Mouse (Mus musculus) ES-E14 (cell line): Measurements from ENCODE around the gene Tsks. TPM values are rescaled to one million over a fixed set of nuclear protein-coding genes. Genes with fewer than 3 reads are reported as not detected.
A peak's percentile ranks its signal among the peaks of the same experiment; 100 is the strongest.

Experiments used
- DNase-seq: peaks from one replicate; pipeline ENCODE4 v3.0.0-alpha.2; 2013; ENCODE audit warnings: low read depth, low spot score
- H3K27ac ChIP-seq: 2 replicates; pipeline ENCODE4 v1.5.1; 2012; ENCODE audit warnings: low read depth, mild to moderate bottlenecking, low read length, moderate library complexity, mixed read lengths; ENCODE audit not compliant: poor library complexity, insufficient read depth, severe bottlenecking
- H3K36me3 ChIP-seq: 2 replicates; pipeline ENCODE4 v1.6.1; 2012; ENCODE audit warnings: mild to moderate bottlenecking, low read length, moderate library complexity, mixed read lengths; ENCODE audit not compliant: control insufficient read depth, poor library complexity, insufficient read depth, severe bottlenecking
- H3K4me1 ChIP-seq, 2 experiments: fragments of 150-350 bp in 1 of 2; sonication (generic) in 1 of 2; 2 replicates each; pipeline ENCODE4 v1.6.1; 2012; ENCODE audit warnings: low read length in 2 of 2, mild to moderate bottlenecking in 1 of 2, mixed read lengths in 1 of 2; ENCODE audit not compliant: control insufficient read depth in 2 of 2, insufficient read depth in 2 of 2, poor library complexity in 1 of 2
- H3K4me3 ChIP-seq, 2 experiments: fragments of 150-350 bp in 1 of 2; sonication (generic) in 1 of 2; 2 replicates each; pipeline ENCODE4 v1.5.1; 2012; ENCODE audit warnings: low read length in 2 of 2, low read depth in 1 of 2, mild to moderate bottlenecking in 1 of 2, mixed read lengths in 1 of 2; ENCODE audit not compliant: insufficient read depth in 1 of 2, poor library complexity in 1 of 2, severe bottlenecking in 1 of 2
- H3K9ac ChIP-seq: 2 replicates; pipeline ENCODE4 v1.6.1; 2012; ENCODE audit warnings: low read depth, mild to moderate bottlenecking, low read length, mixed read lengths; ENCODE audit not compliant: poor library complexity, insufficient read depth, severe bottlenecking
- H3K9me3 ChIP-seq: fragments of 150-350 bp; sonication (generic); 2 replicates; pipeline ENCODE4 v1.6.1; 2012; ENCODE audit warnings: low read depth, mild to moderate bottlenecking, low read length; ENCODE audit not compliant: control insufficient read depth, insufficient read depth
- CHD2 ChIP-seq: IDR thresholded peaks from 2 replicates; pipeline ENCODE4 v1.6.1; 2014; ENCODE audit warnings: mild to moderate bottlenecking, low read depth, low read length, inconsistent platforms
- HCFC1 ChIP-seq: IDR thresholded peaks from 2 replicates; pipeline ENCODE4 v1.6.1; 2012; ENCODE audit warnings: low read length, inconsistent platforms, borderline replicate concordance; ENCODE audit not compliant: insufficient read depth
- MAFK ChIP-seq: IDR thresholded peaks from 2 replicates; pipeline ENCODE4 v1.6.1; 2014; ENCODE audit warnings: mild to moderate bottlenecking, low read depth, low read length, inconsistent platforms; ENCODE audit not compliant: insufficient read depth
- ZC3H11A ChIP-seq: IDR thresholded peaks from 2 replicates; pipeline ENCODE4 v1.6.1; 2012; ENCODE audit warnings: low read depth, mild to moderate bottlenecking, inconsistent platforms, low read length, borderline replicate concordance
- ZNF384 ChIP-seq: IDR thresholded peaks from 2 replicates; pipeline ENCODE4 v1.6.1; 2012; ENCODE audit warnings: low read depth, low read length, inconsistent platforms
- in situ Hi-C, 2 experiments: fragments of 600-800 bp; cut with MboI; formaldehyde crosslinking; loops; one replicate each; pipeline ENCODE4 v1.15.1; 2025; ENCODE audit warnings: low sequenced_read_pairs in 2 of 2, inconsistent platforms in 1 of 2; ENCODE audit not compliant: unreplicated experiment in 2 of 2
- total RNA-seq: library from RNA; depleted of rRNA; stranded (reverse); fragments of 300-350 nt; gene quantifications from 2 replicates; pipeline ENCODE4 v1.2.3, GENCODE M21; 2012

Gene Tsks
- total RNA-seq, 1 experiment: 0.49 TPM

GRCm38 (mm10) chr7:44929204-44930151, 13.5 kb upstream of the Tsks start, which contains the start of gene Ap2a1:
Ap2a1 (minus strand) TSS chr7:44929496.
- Histone ChIP-seq H3K4me1 (peaks cover 0 to 10% of the 10 kb centered on the region in 2 experiments; a peak in 1 of 4 replicates), H3K9ac (peak within 1 kb of the TSS; percentile 82), H3K4me3 (peak within 1 kb of the TSS; percentile 79 to 94), H3K9me3 (no peaks in the 10 kb centered on the region), H3K36me3 (peaks cover 2% of the 10 kb centered on the region; the same call in 1 of the 2 replicates), H3K27ac (peak within 1 kb of the TSS; percentile 13; the same call in 1 of the 2 replicates)
- TF ChIP-seq MAFK (no peak), CHD2 (peak; percentile 94)
- in situ Hi-C loops: no loop called here
- DNase-seq: peak; percentile 100

DNA sequence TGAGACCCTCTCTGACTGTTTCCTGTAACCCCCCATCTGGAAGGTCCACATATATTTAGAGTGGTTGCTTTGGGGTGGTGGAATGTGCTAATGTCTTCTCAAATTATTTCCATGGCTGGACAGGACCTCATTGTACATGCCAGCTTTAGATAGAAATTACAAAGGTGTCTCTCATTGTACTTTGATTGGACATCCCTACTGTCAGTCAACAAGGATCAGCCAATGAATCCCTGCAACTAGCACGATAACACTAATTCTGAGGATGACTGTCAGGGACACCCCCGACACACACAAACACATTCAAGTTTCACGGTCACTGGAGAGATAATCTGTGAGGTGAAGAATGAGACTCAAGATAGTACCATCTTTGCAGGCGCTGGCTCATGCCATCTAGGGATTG, 4.3 kb upstream of the Tsks start:
- H3K9me3 ChIP-seq: no peaks in the 10 kb centered on the region
- in situ Hi-C loops: no loop called here
- H3K4me1 ChIP-seq: no peaks in the 10 kb centered on the region
- H3K4me3 ChIP-seq: peak overlapping the region in 1 of 2 experiments; percentile 9; a peak in 1 of 4 replicates
- DNase-seq: peak; percentile 72
- TF ChIP-seq CHD2: peak; percentile 90
- TF ChIP-seq MAFK: no peak
- no peak for TF ChIP-seq HCFC1
- no peak for TF ChIP-seq ZNF384
- TF ChIP-seq ZC3H11A: no peak
- H3K9ac ChIP-seq: no peak overlapping the region
- no peaks in the 10 kb centered on the region for H3K36me3 ChIP-seq
- H3K27ac ChIP-seq: no peak overlapping the region

GRCm38 (mm10) chr7:44949922-44950321, 6.9 kb downstream of the Tsks start:
- Histone ChIP-seq H3K9me3 (no peaks in the 10 kb centered on the region), H3K27ac (no peak overlapping the region), H3K4me1 (peaks cover 0 to 11% of the 10 kb centered on the region in 2 experiments; a peak in 1 of 4 replicates), H3K36me3 (no peaks in the 10 kb centered on the region), H3K9ac (no peak overlapping the region), H3K4me3 (no peak overlapping the region)
- DNase-seq: no peak
- in situ Hi-C loops: no loop called here
- TF ChIP-seq ZC3H11A (no peak), MAFK (no peak), HCFC1 (no peak), ZNF384 (no peak), CHD2 (no peak)

DNA sequence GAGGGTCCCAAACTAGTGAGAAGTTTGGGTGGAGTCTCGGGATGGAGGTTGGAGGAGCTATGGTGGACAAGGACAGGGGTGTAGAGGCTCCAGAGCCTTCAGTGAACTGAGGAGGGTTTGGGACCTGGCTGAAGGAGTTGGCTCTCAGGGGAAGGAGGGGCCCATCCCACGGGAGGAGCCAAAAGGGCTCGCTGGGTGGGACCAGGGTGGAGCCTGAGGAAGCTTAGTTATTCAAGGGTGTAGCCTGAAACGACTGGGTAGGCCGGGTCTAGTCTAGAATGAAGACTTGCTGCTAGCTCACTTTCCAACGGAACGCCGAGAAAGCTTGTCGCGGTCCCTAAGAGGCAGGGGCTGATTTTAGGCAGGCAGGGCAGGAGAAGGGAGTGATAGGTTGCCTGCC, 9.0 kb downstream of the Tsks start:
- Histone ChIP-seq H3K36me3 (no peaks in the 10 kb centered on the region), H3K9ac (0 out of 2 replicates have a peak overlapping the region, but pooled peaks have one; percentile 32), H3K4me1 (peaks cover 0 to 11% of the 10 kb centered on the region in 2 experiments; a peak in 1 of 4 replicates), H3K27ac (no peak overlapping the region), H3K9me3 (no peaks in the 10 kb centered on the region), H3K4me3 (peak overlapping the region; percentile 65 to 92)
- peak; percentile 95 for DNase-seq
- no peak for TF ChIP-seq CHD2
- TF ChIP-seq HCFC1: no peak
- no peak for TF ChIP-seq MAFK
- TF ChIP-seq ZNF384: no peak
- no peak for TF ChIP-seq ZC3H11A
- in situ Hi-C loops: no loop called here
